Mouse (Mus musculus) left cerebral cortex, adult 18-20 months (tissue): ENCODE data around the gene Tmem63c. TPM values are rescaled to one million over a fixed set of nuclear protein-coding genes. Genes with fewer than 3 reads are reported as not detected.

Experiments used
- DNase-seq, 2 experiments: peaks; one replicate each; pipeline ENCODE4 v3.0.0; 2021 to 2022; ENCODE audit warnings: low spot score in 2 of 2, mixed read lengths in 1 of 2
- total RNA-seq, 2 experiments: library from RNA; stranded (reverse); gene quantifications; 2 replicates each; pipeline ENCODE4 v1.2.3; 2021

Gene Tmem63c
- total RNA-seq, 2 experiments from 2014 or later = 37.7 to 41.2 TPM

GRCm38 (mm10) chr12:87000151-87000839, 20.8 kb upstream of the Tmem63c start:
- no peak for DNase-seq

- DNase-seq = no peak
These were observed 20.3 kb upstream of the Tmem63c start for GRCm38 (mm10) chr12:87000840-87001176.

GRCm38 (mm10) chr12:87002209-87002608, 18.9 kb upstream of the Tmem63c start:
- DNase-seq = no peak

DNA sequence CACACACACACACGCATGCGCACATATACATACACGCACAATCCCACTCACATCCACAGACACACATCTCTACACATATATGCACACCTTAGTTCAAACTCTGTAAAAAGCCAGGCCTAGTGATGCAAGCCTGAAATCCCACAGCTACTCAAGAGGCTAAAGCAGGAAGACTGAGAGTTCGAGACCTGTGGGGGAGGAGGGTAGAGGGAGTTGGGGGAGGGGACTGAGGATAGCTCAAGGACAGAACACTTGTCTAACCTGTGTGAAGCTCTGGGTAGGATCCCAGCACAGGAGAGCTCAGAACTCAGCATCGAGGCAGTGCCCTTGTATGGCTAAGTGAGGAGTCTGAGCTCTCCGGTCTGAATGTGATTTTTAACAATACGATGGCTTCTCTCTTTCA, 18.3 kb upstream of the Tmem63c start:
- no peak for DNase-seq

DNA sequence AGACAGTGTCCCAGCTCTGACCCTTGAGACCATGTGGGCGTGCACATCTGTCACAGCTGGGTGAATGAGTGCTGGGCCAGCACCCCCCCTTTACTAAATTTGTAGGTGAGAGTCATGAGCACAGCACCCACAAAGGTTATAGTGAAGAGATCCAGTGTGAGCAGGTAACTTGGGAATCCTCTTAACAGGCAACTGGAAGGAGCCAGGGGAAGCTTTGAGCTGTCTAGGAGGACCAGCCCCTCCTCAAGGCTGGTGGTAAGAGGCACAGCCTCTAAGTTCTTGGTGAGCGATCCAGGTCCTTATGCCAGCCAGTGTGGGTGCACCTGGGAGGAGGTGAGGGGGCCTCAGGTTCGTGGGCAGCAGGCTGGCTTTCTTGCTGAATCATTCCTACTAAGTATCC, 17.5 kb upstream of the Tmem63c start:
- DNase-seq = no peak

GRCm38 (mm10) chr12:87004596-87004995, 16.5 kb upstream of the Tmem63c start:
- DNase-seq = no peak

DNA sequence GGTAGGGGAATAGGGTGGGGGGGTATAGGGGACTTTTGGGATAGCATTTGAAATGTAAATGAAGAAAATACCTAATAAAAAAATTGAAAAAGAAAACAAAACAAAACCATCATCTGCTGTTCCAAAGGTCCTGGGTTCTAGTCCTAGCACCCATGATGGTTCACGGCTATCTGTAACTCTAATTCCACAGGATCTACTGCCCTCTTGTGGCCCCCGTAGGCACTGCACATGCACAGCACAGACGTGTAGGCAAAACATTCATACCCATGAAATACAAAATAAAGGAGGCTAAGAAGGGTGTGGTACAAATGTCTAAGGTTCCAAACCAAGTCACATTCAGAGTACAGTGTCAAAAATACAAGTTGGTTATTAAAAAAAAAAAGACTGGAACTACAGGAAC, 4.1 kb upstream of the Tmem63c start:
- DNase-seq = peak in 1 of 2 experiments; percentile 60

DNA sequence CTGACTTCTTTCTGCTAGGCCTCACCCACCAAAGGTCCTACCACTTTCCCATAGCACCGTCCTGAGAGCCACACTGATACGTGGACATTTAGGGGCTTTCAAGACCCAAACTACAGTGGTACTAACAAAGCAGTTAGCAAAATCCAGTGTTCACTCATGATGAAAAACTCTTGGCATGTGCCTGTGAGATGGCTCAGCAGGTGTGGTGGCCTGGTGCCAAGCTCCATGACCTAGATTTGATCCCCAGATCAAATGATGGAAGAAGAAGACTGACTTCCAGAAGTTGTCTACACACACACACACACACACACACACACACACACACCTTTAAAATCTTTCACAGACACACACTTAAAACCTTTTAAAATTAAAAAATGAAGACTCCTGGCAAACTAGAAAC, 2.4 kb upstream of the Tmem63c start:
- DNase-seq = no peak

- DNase-seq = no peak
These were observed 866 bp downstream of the Tmem63c start for GRCm38 (mm10) chr12:87022006-87022405.

GRCm38 (mm10) chr12:87023456-87023855, 2.3 kb downstream of the Tmem63c start:
- no peak for DNase-seq

- peak; percentile 61 to 82 for DNase-seq
These were observed 5.2 kb downstream of the Tmem63c start for GRCm38 (mm10) chr12:87026109-87026870.

DNA sequence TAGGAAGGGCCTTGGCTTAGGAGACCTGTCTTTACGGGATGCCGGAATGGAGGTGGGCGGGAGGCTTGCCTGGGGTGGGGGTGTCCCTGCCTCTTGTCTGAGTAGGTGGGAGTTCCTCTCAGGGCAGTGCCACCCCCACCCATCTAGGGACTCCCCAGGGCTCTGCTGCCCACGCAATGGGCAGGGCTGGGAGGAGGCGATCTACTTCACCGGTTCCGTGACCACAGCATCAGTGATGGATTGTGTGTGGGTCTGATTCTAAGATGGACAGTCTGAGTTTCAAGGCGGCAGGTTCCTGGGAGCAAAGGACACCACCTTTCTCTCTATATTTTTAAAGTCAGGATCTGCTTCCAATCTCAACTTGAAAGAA, 5.7 kb downstream of the Tmem63c start:
- peak in 1 of 2 experiments; percentile 47 for DNase-seq

DNA sequence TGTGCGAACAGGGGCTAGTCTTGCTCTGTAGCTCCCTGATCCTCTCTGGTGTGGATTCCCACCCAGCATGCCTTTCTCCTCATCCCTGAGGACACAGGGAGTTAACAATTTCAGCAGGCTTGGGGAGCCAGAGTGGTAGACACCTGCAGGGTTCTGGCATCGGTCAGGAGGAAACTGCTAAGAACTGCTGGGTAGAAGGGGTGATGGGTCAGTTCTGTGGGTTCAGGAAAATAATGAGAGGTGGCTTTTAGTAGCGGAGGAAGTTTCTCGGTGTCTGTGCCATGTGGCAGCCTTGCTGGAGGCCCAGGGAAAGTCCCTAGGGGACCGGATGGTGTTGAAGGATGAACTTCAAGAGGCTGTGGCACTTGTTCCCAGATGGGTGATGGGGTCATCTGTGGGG, 6.3 kb downstream of the Tmem63c start:
- no peak for DNase-seq

GRCm38 (mm10) chr12:87028068-87028467, 6.9 kb downstream of the Tmem63c start:
- DNase-seq = no peak

GRCm38 (mm10) chr12:87029251-87029976, 8.3 kb downstream of the Tmem63c start:
- DNase-seq = no peak

GRCm38 (mm10) chr12:87031163-87031763, 10.1 kb downstream of the Tmem63c start:
- DNase-seq = no peak

GRCm38 (mm10) chr12:87036631-87037030, 15.5 kb downstream of the Tmem63c start:
- DNase-seq = no peak

GRCm38 (mm10) chr12:87040166-87040565, 19.0 kb downstream of the Tmem63c start:
- no peak for DNase-seq

GRCm38 (mm10) chr12:87040857-87041256, 19.7 kb downstream of the Tmem63c start:
- peak; percentile 78 to 82 for DNase-seq

GRCm38 (mm10) chr12:87042456-87042855, 21.3 kb downstream of the Tmem63c start:
- no peak for DNase-seq

DNA sequence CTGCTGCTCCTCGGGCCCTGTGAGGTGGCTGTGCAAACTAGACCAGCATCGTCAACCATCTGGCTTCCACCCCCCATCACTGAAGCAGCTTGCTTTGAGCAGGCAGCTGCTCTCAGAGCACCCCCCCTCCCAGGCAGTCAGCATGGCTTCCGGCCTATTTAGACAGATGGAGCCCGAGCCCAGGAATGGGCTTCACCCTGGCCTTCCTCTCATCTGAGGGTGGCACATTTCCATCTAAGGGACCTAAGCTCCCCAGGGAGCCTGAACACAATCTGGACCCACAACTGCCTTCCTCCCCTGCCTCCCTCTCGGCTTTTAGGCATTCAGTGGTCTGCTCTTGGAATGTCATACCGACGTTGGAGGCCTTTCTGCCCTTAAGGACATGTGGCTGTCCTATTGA, 22.1 kb downstream of the Tmem63c start:
- DNase-seq = peak; percentile 55 to 71

- DNase-seq = peak; percentile 56 to 67
These were observed 23.6 kb downstream of the Tmem63c start for GRCm38 (mm10) chr12:87044711-87045110.
